Comparison of ENCODE assay signal across 9 mouse cellular contexts in the genomic region with DNA sequence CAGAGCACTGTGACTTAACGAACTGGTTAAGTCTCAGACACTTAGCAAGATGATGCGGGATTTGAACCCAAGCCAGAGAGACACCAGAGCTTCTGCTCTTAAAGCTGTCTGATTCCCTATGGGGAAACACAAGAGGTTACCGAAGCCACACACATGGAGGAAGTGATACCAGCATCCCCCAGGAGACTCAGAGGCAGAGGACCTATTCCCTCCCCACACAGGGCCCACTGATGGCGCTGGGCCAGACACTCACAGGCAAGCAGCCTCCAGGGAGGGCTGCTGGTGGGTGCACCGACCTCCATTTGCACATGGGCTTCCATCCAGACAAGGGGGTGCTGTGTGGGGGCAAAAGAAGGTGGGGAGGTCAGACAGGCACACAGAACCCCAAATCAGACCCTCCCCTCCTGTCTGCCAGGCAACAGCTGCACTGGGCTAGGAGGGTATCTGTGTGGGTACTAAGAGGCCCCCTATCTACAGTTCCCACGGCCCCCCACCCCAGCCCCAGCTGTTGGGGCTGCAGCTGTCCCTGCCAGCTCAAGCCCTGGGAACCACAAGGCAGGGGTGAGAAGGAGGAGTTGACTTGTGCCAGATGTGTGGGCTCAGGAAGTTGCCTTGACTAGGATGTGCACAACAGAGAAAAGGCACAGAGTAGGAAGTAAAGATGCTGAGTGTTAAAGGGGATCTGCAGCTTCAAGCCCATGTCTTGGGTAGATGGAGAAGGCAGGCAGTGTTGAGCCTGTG. TPM values are rescaled to one million over a fixed set of nuclear protein-coding genes. Genes with fewer than 3 reads are reported as not detected.
DNase-seq lines count a peak whose midpoint lies in the region; ATAC-seq and TF ChIP-seq lines count a peak whose summit lies in the region.
"Had no signal": no experiment of that assay in that cellular context is flagged by ENCODE, and none has a peak within 500 bp of the region (broad histone marks: within the 10 kb centered on the region; RNA-seq: fewer than 3 reads in every experiment).

No protein-coding gene starts in this region.

- ATAC-seq in heart, embryonic 14.5 days (ENCODE audit: insufficient number of reproducible peaks, insufficient read depth, low FRiP score, low read depth), result no peak
- no peak for ATAC-seq in embryonic facial prominence, embryonic 11.5 days (replicated peaks; ENCODE audit: insufficient number of reproducible peaks, low FRiP score, low TSS enrichment, low read depth)
- ATAC-seq in intestine, embryonic 16.5 days, result no peak
- no peak for ATAC-seq in frontal cortex, adult (ENCODE audit: low TSS enrichment)
- no peak for ATAC-seq in inflammation-experienced regulatory T-cells, adult 6 months

- no peak overlapping the region for H3K4me3 ChIP-seq in heart, embryonic 14.5 days (ENCODE audit: control insufficient read depth in 1 of 2, insufficient read depth in 1 of 2, low read depth in 1 of 2, low read length in 2 of 2)
- H3K4me3 ChIP-seq in embryonic facial prominence, embryonic 11.5 days (ENCODE audit: low read depth, low read length), result no peak overlapping the region
- H3K4me3 ChIP-seq in intestine, embryonic 16.5 days (ENCODE audit: low read length), result no peak overlapping the region
- no peak overlapping the region for H3K4me3 ChIP-seq in cerebellum, adult 2 months (replicated peaks; ENCODE audit: insufficient read depth, low read depth, low read length)

- TF ChIP-seq CTCF in cerebellum, adult 2 months (IDR thresholded peaks at IDR 0.05; ENCODE audit: borderline replicate concordance, insufficient read depth, low read depth, low read length), result no peak

- WGBS in heart, embryonic 14.5 days, result 55% methylated on average over 6 of the region's 6 CpGs
- 74% methylated on average over 6 of the region's 6 CpGs for WGBS in embryonic facial prominence, embryonic 11.5 days
- WGBS in intestine, embryonic 16.5 days, result 50% methylated on average over 6 of the region's 6 CpGs
- WGBS in cerebellum, adult 2 months, result 27% methylated on average over 6 of the region's 6 CpGs

- H3K9ac ChIP-seq in heart, embryonic 14.5 days (ENCODE audit: low read length), result no peak overlapping the region
- H3K9ac ChIP-seq in embryonic facial prominence, embryonic 11.5 days (replicated peaks; ENCODE audit: low read length), result 0 out of 2 replicates have a peak overlapping the region, but pooled peaks have one; percentile 3
- H3K9ac ChIP-seq in intestine, embryonic 16.5 days (ENCODE audit: low read depth, low read length), result no peak overlapping the region

- no peak for TF ChIP-seq POLR2A in cerebellum, adult 2 months (IDR thresholded peaks at IDR 0.05; ENCODE audit: borderline replicate concordance, insufficient read depth, low read length)

- peaks cover 4 to 26% of the 10 kb centered on the region in 2 experiments; a peak in 3 of 4 replicates for H3K4me1 ChIP-seq in heart, embryonic 14.5 days (ENCODE audit: control insufficient read depth in 2 of 2, insufficient read depth in 2 of 2, low read length in 2 of 2)
- peaks cover 6% of the 10 kb centered on the region; the same call in 1 of the 2 replicates for H3K4me1 ChIP-seq in embryonic facial prominence, embryonic 11.5 days (ENCODE audit: control insufficient read depth, insufficient read depth, low read length)
- H3K4me1 ChIP-seq in intestine, embryonic 16.5 days (ENCODE audit: control insufficient read depth, insufficient read depth, low read length), result peaks cover 37% of the 10 kb centered on the region
- peaks cover 6% of the 10 kb centered on the region for H3K4me1 ChIP-seq in cerebellum, adult 2 months (ENCODE audit: control insufficient read depth, insufficient read depth, low read length)

- H3K4me2 ChIP-seq in heart, embryonic 14.5 days (ENCODE audit: low read length), result peak overlapping the region; percentile 17; the same call in 1 of the 2 replicates
- H3K4me2 ChIP-seq in embryonic facial prominence, embryonic 11.5 days (ENCODE audit: low read depth, low read length), result no peak overlapping the region
- H3K4me2 ChIP-seq in intestine, embryonic 16.5 days (ENCODE audit: low read depth, low read length), result 0 out of 2 replicates have a peak overlapping the region, but pooled peaks have one; percentile 0

- DNase-seq in heart, adult 8-10 months (ENCODE audit: low spot score), result no peak
- no peak for DNase-seq in embryonic facial prominence, embryonic 11.5 days (ENCODE audit: low spot score)
- peak; percentile 33 for DNase-seq in naive thymus-derived CD4-positive, alpha-beta T cell, adult 2 months (ENCODE audit: low read depth)
- no peak for DNase-seq in cerebellum, adult 2 months

- H3K9me3 ChIP-seq in heart, embryonic 14.5 days (ENCODE audit: control insufficient read depth, low read length), result no peaks in the 10 kb centered on the region
- H3K9me3 ChIP-seq in embryonic facial prominence, embryonic 11.5 days (replicated peaks; ENCODE audit: control insufficient read depth, low read length), result no peaks in the 10 kb centered on the region
- H3K9me3 ChIP-seq in intestine, embryonic 16.5 days (ENCODE audit: control insufficient read depth, low read length), result no peaks in the 10 kb centered on the region
- H3K9me3 ChIP-seq: G1E had no signal

- no peaks in the 10 kb centered on the region for H3K27me3 ChIP-seq in heart, embryonic 14.5 days (ENCODE audit: control insufficient read depth, insufficient read depth, low read length)
- no peaks in the 10 kb centered on the region for H3K27me3 ChIP-seq in embryonic facial prominence, embryonic 11.5 days (ENCODE audit: control insufficient read depth, insufficient read depth, low read length)
- no peaks in the 10 kb centered on the region for H3K27me3 ChIP-seq in intestine, embryonic 16.5 days (replicated peaks; ENCODE audit: control insufficient read depth, insufficient read depth, low read length)
- H3K27me3 ChIP-seq in cerebellum, adult 2 months (ENCODE audit: control insufficient read depth, insufficient read depth, low read length), result peaks cover 8% of the 10 kb centered on the region; the same call in 1 of the 2 replicates

- 0 out of 4 replicates have a peak overlapping the region, but pooled peaks of 1 of the 2 experiments have one; percentile 19 for H3K27ac ChIP-seq in heart, embryonic 14.5 days (replicated peaks in 1 of 2; ENCODE audit: control insufficient read depth in 1 of 2, insufficient read depth in 1 of 2, low read depth in 2 of 2, low read length in 2 of 2)
- no peak overlapping the region for H3K27ac ChIP-seq in embryonic facial prominence, embryonic 11.5 days (replicated peaks; ENCODE audit: low read depth, low read length)
- H3K27ac ChIP-seq in intestine, embryonic 16.5 days (ENCODE audit: low read length), result no peak overlapping the region
- no peak overlapping the region for H3K27ac ChIP-seq in cerebellum, adult 2 months (ENCODE audit: insufficient read depth, low read length)

- H3K36me3 ChIP-seq in heart, embryonic 14.5 days (ENCODE audit: control insufficient read depth, insufficient read depth, low read length), result no peaks in the 10 kb centered on the region
- no peaks in the 10 kb centered on the region for H3K36me3 ChIP-seq in embryonic facial prominence, embryonic 11.5 days (replicated peaks; ENCODE audit: control insufficient read depth, insufficient read depth, low read depth, low read length)
- no peaks in the 10 kb centered on the region for H3K36me3 ChIP-seq in intestine, embryonic 16.5 days (ENCODE audit: control insufficient read depth, insufficient read depth, low read length)
- H3K36me3 ChIP-seq: G1E had no signal

RNA-seq across cellular contexts. Expression of a gene that starts 2.6 kb away (rescaled TPM):
- polyA plus RNA-seq in heart, embryonic 14.5 days (2014; fragmentation: Nextera tagmentation; extraction: Ambion mirVana), result 5.1 and 6.6 TPM in 2 replicates
- total RNA-seq in heart, adult 8-10 months (2022), result 10 to 100 TPM; 18.6 to 24.9 (median 21.6) TPM
- 17.7 and 18.2 TPM in 2 replicates for polyA plus RNA-seq in embryonic facial prominence, embryonic 11.5 days (2014; fragmentation: Nextera tagmentation; extraction: Ambion mirVana)
- 5.1 and 6.6 TPM in 2 replicates for polyA plus RNA-seq in intestine, embryonic 16.5 days (2015; fragmentation: Nextera tagmentation; extraction: Ambion mirVana)
- not detected for polyA plus RNA-seq in inflammation-experienced regulatory T-cells, adult 6 months (2017; shearing (Covaris generic))
- polyA plus RNA-seq in cerebellum, adult 2 months (2012; rRNA removed), result 9.5 and 11.0 TPM in 2 replicates

RNA-seq across cellular contexts. Expression of a gene that starts 25.3 kb away (rescaled TPM):
- 0.30 and 0.32 TPM in 2 replicates for polyA plus RNA-seq in heart, embryonic 14.5 days (2014; fragmentation: Nextera tagmentation; extraction: Ambion mirVana)
- total RNA-seq in heart, adult 8-10 months (2022), result 1 to 10 TPM in 1 of 4 experiments, under 1 TPM in 3; 0.40 to 1.4 (median 0.69) TPM
- not detected in 2 replicates for polyA plus RNA-seq in embryonic facial prominence, embryonic 11.5 days (2014; fragmentation: Nextera tagmentation; extraction: Ambion mirVana)
- polyA plus RNA-seq in intestine, embryonic 16.5 days (2015; fragmentation: Nextera tagmentation; extraction: Ambion mirVana), result 0.05 and 0.16 TPM in 2 replicates
- under 1 TPM in 2 of 3 experiments, not detected in 1; 0.15 to 0.23 TPM for polyA plus RNA-seq in inflammation-experienced regulatory T-cells, adult 6 months (2017; shearing (Covaris generic))
- 0.97 and 1.3 TPM in 2 replicates for polyA plus RNA-seq in cerebellum, adult 2 months (2012; rRNA removed)
